Mouse (Mus musculus) thymus, postnatal 0 days (tissue): ENCODE measurements around the gene Pcx. TPM values are rescaled to one million over a fixed set of nuclear protein-coding genes. Genes with fewer than 3 reads are reported as not detected.

ENCODE experiments used
- DNase-seq: peaks from one replicate; pipeline ENCODE4 v3.0.0-alpha.2; 2015; ENCODE audit warnings: low spot score
- polyA plus RNA-seq: library from polyadenylated mRNA; unstranded; fragments of >200 nt; fragmentation: Nextera tagmentation; extraction: Ambion mirVana; gene quantifications from 2 replicates; pipeline ENCODE4 v1.2.1, GENCODE M21; 2015

Pcx gene
- polyA plus RNA-seq, 1 experiment from 2014 or later = 5.3 TPM

DNA sequence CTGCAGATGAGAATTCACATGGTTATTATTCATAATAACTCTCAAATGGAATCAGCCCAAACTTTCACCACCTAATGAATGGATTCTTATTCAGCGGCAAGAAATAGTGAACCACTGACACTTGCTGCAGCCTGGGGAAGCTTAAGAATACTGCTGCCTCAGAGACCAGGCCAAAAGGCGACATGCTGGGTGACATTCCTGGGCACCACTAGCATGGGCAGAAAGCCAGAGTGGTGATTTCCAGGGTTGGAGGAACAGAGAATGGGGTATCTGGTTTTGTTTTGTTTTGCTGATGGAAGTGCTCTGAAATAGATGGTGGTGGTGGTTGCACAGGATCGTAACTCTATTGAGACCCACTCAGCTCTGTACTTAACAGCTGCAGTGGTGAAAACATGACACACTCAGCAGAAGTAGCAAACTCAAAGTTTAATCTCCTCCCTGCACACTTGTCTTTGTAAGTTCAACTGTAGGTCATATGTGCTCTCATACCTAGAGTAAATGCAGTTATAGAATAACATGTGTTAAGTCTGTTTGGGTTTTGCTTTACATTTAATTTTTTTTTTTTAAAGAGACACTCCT, 38.1 kb downstream of the Pcx start:
- DNase-seq = no peak

DNA sequence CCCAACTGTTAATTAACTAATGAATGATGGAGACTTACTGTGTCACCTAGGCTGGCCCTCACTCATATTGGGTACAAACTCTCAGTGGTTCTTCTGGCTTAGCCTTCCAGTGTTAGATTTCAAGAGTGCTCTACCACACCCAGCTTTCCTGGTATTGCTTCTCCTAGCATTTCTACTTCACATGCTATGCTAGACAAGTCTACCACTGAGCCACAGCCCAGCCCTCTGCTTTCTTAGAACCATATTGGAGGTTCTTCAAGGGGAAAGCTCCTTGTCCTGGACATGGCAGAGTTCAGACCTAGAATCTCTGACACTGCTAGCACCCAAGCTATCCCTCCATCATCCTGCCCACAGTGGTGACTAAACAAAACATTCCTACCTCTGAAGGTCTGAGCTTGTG, 44.0 kb downstream of the Pcx start:
- no peak for DNase-seq

DNA sequence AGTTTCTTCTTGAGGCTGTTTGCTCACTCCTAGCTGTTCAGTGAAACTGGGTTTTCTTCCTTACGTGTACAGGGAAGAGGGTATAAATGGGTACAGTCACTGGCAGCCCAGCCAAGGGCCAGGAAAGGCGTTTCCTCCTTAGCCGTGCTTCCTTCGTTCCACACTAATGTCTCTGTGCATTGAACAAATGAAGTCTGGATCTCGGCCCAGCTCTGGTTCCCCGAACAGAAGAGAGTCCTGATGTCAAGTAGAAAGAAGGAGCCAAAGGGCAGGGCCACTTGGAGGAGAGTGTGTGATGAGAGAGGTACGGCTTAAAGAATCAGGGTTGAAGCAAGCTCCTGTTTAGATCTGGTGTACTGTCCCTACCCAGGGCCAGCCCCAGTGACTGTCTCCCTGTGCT, 44.8 kb downstream of the Pcx start:
- DNase-seq = no peak

DNA sequence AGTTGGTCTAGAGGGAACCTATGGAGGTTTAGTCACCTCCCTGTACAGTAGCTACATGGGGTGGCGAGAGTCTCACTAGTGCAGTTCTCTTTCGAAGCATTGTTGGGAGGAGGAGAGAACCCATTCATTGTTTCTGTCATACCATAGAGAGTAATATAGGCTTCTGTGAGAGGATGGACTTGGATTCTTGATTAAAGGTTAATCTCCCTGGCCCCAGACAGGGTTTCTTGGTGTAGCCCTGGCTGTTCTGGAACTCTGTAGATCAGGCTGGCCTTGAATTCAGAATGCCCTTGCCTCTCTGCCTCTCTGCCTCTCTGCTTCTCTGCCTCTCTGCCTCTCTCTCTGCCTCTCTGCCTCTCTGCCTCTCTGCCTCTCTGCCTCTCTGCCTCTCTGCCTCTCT, 46.5 kb downstream of the Pcx start:
- DNase-seq = no peak

DNA sequence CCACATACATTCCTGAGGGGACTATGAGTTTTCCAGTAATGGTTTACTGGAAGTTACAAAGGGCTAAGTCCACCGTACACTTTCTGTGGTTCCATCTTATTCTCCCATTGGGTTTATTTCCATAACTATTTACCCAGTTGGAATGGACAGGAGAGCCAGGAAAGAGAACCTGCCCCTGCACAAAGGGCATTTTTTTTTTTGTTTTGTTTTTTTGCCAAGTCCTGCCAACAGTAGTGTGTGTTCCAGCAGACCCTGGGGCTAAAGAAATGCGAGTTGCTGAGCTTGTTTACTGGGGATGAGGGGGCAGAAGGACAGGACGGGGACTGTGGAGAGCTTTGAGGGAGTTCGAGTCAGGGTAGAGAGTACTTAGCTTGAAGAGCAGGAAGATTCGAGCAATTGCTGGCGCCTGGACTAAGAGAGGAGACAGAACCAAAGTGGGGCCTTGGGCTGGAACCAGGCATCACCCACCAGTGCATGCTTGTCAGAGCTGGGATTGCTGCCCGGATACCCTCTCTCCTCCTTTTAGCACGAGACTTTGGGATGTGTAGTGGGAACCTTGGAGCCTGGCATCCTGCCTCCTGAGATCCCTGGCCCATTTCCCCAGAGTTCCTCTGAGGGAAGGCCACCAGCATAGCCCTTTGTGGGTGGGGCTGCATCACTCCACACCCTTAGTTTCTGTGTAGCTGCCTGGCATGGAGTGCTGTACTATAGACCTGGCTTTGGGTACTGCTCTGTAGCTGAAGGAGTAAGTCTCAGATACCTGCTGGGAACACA, 47.7 kb downstream of the Pcx start:
- DNase-seq = no peak

DNA sequence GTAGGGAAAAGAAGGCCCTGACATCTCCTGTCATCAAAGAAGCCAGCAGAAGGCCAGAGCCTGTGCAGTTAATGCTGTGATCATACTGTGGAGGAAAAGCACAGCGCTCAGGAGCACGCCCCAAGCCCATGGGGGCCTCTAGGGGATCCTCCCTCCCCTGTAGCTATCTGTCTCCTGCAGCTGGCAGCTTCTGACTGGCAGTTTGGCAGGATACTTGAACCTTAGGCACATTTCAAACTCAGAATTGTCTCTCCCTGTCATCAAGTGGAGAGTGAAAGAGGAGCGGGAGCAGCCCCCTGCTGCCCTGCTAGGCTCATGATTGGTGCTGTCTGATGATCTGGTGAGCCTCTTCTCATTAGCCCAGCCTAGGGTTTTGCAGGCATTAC, 48.3 kb downstream of the Pcx start:
- no peak for DNase-seq

DNA sequence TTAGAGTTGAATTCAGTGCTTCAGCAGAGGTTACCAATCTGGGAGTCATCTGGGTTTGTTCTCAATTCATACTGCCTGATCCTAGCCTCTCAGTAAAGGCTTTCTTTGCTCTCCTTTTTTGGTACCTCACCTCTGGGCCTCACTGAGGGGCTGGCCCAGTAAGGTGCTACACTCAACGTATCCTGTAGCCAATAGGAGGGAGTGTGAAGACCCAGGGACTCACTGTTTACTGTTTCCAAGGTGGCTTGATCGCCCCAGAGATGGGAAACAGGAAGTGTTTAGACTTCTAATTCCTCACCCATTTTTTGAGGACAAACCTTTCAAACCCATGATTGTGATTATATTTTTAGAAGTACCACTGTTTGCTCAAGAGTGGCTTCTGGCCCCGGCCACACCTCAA, 48.7 kb downstream of the Pcx start:
- DNase-seq = no peak

DNA sequence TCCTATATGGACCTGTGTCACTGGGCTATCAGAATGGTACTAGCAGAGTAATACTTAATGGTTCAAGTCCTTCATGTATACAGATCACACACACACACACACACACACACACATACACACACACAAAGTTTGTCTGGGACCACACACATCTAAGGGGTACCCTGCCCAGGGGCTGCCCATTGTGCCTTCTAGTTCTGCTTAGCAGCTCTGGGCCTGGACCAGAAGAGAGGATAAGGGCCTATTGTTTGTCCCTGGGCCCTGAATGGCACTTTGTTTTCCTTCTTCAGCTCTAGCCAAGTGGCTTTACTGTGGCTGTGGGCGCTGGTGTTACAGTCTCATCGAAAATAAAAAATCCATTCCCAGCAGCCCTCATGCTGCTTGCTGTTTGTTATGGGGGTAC, 49.3 kb downstream of the Pcx start:
- DNase-seq = no peak

DNA sequence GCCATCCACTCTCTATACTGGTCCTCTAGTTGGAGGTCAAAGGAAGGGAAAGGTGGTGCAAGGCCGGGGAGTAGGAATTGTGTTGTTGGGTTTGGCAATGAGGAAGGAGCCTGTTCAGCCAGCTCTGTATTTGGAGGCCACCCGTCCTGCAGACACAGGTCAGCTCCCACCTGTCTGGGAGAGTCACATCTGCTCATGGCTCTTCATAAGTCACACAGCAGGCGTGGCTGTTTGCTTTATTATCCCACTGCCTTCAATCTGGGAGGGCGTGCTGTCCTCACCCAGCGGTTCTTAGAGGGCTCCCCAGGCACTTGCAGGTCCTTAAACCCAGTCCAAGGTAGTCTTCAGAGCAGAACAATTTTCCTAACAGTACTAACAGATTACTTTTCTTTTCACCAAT, 49.9 kb downstream of the Pcx start:
- no peak for DNase-seq

DNA sequence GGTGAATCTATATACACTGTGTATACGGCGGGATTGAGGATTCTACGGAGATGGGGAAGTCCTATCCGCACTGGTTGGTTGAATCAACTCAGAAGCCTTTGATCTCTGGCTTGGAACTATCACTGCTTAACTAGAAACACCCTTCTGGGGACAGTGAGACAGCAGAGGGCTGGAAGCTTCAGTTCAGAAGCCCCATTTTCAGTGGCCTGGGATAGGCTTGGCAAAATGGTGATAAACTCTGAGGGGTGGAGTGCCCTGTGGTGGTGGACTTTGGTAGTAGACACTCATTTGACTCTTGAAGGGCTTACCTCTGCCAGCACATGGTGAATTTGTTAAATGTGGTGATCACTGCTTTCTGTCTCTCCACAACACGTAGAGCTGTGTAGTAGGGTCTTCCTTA, 55.4 kb downstream of the Pcx start:
- DNase-seq = no peak

DNA sequence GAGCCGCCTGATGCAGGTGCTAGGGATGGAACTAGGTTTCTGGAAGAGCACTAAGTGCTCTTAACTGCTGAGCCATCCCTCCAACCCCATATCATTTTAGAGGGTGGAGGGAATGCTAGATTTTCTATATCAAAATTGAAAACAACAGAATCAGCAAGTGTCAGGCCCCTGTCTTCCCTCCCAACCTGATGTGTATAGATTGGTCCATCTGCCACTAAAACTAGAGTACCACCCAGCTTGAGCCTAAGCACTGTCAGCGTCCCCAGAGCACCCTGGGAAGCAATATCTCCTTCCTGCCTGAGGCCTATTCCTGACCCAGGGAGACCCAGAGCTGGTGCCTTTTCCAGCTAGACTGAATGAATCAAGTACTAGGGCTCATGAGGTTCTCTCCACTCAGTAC, 56.6 kb downstream of the Pcx start:
- DNase-seq = no peak

DNA sequence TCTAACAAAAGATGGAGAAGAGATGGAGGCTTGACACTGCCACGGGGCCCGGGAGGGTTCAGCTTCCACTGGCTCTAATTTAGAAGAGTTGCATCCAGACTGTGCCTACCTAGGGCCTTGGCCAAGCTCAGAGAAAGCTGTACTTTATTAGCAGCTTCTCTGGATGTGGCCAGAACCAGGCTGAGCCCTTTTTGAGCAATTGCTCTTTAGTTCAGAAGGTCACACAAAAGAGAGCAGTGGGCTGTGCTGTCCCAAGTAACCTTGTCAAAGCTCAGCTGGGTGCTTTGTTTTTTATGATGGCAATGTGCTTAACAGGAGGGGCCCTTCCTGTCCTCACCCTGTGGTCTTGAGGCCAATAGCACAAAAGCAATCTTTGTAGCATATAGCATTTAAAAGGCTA, 57.4 kb downstream of the Pcx start:
- DNase-seq = no peak

DNA sequence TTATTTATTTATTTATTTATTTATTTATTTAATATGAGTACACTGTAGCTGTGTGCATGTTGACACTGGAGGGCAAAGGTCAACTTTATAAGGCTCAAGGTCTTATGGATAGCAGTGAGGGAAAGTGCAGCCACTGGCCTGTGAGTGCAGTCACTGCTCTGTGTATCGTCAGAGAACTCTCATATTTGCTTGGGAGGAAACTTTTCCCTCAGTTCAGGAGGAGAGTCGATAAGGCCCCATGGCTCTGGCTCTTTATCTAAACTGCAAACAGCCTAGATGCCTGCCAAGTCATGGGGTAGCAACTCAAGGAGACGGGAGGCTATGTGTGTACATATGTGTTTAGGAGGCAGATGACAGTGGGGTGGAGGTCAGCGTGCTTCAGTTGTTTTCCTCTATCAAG, 58.6 kb downstream of the Pcx start:
- DNase-seq = no peak

DNA sequence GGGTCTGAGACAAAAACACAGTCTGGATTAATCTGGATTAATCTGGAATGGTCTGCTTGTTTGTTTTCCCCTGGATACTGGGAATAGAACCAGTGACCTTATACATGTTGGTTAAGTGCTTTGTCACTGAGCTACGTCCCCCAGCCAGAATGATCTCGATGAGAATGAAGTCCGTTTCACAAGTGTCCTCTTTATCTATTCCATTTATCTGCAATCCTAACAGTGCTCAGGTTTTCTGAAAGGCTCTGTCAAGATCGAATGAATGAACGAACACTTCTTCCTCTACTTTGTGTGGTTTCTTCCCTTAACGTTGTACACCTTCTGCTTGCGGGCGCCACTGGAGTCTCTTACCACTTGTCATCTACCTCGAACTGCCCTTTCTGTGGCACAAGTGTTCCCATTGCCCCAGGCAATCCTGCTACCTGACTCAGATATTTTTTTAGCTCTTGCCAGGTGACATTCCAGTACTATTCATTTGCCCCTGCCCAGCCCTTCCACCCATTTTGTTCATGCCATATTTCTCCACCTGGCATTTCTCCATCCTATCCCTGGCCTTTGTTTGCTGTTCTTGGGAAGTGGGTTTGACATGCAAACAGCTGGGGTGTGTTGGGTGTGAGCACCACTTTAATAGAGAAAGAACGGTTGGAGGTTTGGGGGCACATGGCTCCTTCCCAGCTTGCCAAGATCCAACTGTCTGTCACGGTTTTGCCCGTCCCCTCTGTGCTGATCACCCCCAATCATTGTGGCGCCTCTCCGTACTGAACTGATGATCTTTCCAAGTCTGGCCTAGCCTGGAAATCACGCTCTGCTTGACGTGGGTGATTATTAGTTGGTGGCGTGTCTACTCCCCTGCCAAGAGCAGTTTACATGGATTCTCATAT, 59.3 kb downstream of the Pcx start:
- no peak for DNase-seq

DNA sequence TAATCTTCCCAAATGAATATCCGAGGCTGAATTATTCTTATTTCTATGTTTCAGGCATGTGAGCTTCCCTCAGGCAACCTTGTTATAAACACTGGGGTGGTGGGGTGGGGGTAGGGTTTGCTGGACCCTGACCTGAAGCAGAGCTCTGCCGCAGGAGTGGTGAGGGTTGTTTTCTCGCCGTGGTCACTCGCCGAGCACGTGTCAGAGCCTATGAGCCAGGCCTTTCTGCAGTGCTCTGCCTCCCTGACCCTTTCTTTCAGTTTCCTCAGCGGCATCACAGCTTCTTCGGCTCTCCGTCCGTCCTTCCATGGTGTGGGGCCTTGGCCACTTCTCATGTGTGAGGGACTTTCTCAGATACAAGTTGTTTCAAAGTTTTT, 60.0 kb downstream of the Pcx start:
- DNase-seq = no peak

DNA sequence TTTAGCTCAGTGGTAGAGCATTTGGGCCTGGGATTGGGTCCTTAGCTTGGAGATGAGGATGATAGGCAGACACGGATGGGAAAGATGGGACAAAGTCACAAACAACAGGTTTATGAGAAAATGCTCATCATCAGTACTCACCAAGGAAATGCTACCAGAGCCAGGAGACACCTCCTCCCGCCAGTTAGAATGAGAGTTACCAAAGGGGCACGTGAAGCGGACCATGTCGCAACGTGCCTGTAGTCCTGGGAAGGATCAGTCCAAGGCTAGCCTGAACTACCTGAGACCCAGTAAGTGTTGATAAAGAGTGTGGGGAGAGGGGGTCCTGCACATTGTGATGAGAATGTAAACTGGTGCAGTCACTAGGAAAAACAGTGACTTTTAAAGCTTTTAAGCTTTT, 60.5 kb downstream of the Pcx start:
- no peak for DNase-seq

DNA sequence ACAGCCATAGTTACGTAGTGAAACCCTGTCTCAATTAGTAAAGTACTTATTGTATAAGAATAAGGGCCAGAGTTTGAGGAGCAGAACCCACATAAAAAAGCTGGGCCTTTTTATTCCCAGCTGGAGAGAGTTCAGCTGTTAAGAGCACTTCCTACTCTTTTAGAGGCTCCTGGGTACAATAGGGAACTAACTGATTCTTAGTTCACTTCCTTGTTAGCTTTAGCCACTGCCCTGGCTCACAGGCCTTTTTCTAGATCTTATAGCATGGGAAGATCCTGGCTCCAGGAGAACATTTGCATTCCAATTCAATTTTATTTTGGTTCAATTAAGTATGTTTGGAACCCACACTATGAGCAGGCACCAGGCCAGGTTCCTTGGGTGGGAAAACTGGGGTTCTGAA, 61.4 kb downstream of the Pcx start:
- DNase-seq = no peak

DNA sequence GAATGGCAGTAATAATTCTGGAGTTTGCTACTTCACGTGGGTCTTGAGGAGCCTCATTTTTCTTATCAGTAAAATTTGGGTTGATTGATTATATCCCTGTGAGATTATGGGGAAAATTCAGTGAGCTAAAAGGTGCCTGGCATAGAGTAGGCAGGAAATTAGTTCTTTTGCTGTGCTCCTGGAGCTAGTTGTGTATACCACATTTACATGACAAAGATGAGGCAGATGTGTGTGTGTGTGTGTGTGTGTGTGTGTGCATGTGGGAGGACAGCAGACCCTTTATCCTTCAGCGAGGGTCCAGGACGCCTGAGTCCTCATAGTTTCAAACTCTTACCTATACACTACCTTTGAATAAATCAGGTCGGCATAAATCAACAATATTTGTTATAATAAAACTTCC, 61.8 kb downstream of the Pcx start:
- DNase-seq = no peak

DNA sequence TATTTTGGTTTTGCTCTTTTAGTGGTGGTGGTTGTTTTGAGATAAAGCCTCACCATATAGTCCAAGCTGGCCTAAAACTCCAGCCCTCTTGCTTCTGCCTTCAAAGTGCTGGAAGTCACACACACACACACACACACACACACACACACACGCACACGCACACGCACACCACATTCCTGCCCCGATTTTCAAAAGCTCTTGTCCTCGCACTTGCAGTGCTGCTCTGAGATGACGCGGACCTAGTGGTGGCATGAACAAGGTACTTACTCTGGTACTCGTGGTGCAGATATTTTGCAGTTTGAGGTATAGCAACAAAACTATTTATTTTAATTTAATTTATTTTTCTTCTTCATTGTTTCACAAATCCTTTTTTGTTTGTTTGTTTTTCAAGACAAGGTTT, 62.2 kb downstream of the Pcx start:
- no peak for DNase-seq

DNA sequence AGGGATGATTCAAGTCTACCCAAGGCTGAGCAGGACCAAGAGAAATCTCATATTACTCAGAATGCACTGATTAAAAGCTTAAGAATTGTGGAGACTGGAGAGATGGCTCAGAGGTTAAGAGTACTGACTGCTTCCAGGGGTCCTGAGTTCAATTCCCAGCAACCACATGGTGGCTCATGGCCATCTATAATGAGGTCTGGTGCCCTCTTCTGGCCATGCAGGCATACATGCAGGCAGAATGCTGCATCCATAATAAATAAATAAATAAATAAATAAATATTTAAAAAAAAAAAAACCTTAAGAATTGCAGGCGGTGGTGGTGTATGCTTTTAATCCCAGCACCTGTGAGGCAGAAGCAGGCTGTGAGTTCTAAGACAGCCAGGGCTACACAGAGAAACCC, 63.0 kb downstream of the Pcx start:
- DNase-seq = no peak

DNA sequence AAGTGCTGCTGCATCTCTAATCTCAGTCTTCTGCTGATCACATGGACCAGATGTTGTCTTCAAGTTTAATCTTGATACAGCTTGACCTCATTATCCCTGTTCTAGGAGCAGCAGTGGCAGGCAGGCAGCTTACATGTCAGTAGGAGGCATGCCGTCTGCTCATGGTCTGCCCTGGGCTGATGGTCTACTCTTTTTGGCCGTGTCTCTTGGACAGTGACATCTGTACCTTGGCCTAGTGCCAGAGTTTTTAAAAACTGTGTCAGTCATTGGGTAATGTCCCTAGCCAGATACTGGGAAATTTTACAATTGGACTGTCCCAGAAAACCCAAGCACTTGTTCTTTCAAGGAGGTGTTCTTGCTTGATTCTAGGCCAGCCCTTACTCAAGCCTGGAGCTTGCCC, 68.5 kb downstream of the Pcx start:
- no peak for DNase-seq

DNA sequence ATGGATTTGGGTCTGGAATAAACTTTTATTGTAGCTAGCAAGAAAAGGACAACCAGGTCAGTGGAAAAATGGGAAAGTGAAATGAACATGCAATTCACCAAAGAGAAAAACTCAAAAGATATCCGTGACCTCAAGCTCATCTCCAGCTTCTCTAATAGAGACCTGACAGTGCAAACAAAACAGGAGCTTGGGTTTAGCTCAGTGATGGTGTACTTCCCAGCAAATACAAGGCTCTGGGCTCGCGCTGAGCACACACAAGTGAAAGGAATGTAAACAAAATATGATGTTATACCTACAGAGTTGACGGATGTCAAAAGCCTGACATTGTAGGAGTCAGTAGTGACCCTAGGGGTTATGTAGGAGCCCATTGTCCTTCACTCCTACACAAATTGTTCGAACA, 69.0 kb downstream of the Pcx start:
- DNase-seq = no peak

DNA sequence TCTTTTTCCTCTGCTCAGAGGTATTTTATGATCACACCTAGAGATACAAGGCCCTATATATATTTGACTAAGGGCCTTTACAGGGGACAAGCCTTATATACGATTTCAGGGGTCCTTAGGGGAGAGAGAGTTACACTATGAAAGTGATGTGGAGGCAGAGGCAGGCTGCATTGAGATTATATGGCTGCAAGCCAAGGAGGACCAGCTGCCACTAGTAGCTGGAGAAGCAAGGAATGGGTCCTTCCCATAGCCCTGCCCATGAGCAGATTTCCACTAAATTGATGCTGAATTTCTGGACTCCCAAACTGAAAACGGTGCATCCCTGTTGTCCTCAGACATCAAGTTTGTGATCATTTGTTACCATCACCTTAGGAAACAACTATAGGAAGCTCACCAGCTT, 73.6 kb downstream of the Pcx start:
- DNase-seq = no peak
